Mouse (Mus musculus): ENCODE measurements around the gene Ilf3.

GRCm38 (mm10) chr9:21409592-21410317 lies 42.1 kb downstream of the Ilf3 start:
- no peak for TF ChIP-seq POLR2A (IDR thresholded peaks at IDR 0.05; ENCODE audit: insufficient read length, low read depth)
- TF ChIP-seq POLR2AphosphoS2 (IDR thresholded peaks at IDR 0.05; ENCODE audit: insufficient read length, low read depth) = no peak
- TF ChIP-seq E2F4 (IDR thresholded peaks at IDR 0.05; ENCODE audit: insufficient read depth) = no peak
- TF ChIP-seq MYOG (IDR thresholded peaks at IDR 0.05; ENCODE audit: control insufficient read depth in 1 of 3, insufficient read depth in 1 of 3, insufficient read length in 2 of 3, low read depth in 2 of 3) = no peak
- TF ChIP-seq MAX (IDR thresholded peaks at IDR 0.05; ENCODE audit: low read depth) = no peak
- TF ChIP-seq SRF (IDR thresholded peaks at IDR 0.05; ENCODE audit: control insufficient read depth, insufficient read length, low read depth) = no peak

Measured in myocyte (in vitro differentiated cells).